Mouse (Mus musculus) skeletal muscle tissue, adult 2 months (tissue): ENCODE measurements around the gene Pou3f3.

ENCODE experiments used
- DNase-seq: peaks from one replicate; pipeline ENCODE4 v3.0.0-alpha.2; 2012; ENCODE audit warnings: low read depth, low spot score

Gene Pou3f3

GRCm38 (mm10) chr1:42695578-42695915 is at the start of gene Pou3f3:
Gene Pou3f3 (plus strand): TSS chr1:42695768.
- no peak for DNase-seq

- no peak for DNase-seq
These were observed 47.1 kb upstream of the Pou3f3 start for GRCm38 (mm10) chr1:42648366-42648935.

DNA sequence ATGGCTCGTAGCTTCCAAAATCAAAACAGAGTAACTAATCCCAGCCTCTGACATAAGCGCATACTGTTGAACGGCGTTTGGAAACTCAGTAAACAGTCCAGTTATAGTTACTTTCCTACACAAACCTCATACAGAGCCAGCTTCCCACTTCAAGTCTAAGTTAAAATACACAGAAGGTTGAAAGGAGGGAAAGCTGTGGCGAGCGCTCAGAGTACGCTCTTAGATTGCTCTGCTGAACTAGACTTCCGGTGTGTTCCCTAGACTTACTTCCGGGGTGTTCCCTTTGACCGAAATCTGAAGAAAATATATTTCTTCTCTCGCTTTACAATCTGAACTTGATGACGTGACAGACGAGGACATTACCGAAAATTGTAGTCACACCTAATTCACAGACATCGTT is 44.1 kb upstream of the Pou3f3 start:
- no peak for DNase-seq

DNA sequence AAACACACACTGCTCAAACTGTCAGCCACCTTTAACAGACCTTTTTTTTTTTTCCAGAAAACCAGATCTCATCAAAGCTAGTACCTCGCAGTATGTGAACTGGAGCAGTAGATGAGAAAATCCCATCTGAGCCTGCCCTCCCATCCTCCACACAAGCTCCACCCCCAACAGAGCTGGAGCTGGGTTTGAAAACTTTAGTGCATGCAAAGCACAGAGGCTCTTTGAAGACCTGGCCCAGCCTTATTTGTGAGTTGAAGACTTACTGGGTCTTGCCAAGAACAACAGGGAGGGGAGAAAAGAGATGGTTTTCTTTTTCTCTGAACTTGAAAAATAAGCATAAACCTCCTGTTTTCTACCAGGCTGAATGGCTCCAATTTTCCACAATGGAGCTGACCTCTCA is 28.0 kb upstream of the Pou3f3 start:
- DNase-seq, result no peak

DNA sequence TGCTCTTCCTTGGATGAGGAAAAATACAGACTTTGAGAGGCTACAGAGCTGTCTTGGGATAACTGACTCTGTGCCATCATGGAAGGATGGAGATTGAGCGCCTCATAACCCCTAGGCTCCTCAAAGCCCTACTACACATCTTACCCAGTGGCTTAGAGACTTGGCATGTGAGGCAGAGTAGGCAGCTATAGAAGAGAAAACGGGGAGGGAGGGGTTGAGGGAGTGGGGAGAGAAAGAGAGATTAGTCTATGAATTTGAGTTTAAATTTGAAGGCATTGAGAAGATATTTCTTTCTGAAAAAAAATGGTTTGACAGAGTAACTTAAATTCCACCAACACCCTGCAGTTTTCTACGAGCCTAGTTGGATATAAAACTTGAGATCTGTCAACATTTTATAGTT is 14.9 kb upstream of the Pou3f3 start:
- DNase-seq, result no peak

DNA sequence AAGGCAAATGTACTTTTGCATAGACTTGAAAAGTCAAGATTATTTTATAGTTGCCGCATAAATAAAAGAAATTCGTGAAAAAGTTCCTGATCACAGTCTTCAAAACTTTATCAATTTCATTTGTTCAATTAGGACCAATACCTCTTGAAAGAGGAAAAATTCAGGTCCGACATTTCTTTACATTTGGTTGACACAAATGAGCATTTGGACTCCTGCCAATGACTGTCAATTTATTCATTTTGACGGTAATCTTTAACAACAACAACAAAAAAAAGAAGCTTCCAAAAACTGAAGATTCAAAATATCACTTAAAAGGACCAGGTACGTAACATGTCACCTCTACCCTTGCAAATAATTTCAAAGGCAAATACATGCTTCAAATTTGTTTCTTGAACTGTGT is 13.8 kb upstream of the Pou3f3 start:
- DNase-seq, result no peak

GRCm38 (mm10) chr1:42683861-42684260 is 11.7 kb upstream of the Pou3f3 start:
- DNase-seq, result no peak

DNA sequence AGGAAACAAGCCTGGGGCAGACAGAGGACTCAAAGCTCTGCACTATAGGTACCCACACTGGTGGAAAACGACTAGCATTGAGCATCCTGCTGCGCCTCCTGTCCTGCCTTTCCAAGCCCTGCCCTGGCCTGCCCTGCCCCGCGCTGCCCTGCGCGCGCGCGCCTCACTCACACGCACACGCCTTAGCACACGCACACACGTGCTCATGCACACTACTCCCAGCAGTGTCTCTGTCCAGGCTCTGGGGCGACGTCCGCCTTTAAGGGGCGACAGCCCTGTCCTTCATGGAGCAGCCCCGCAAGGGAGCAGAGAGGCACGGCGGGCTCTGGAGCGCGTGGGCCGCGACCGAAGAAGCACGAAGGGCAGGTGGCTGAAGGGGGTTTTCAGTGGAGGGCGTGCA is 11.2 kb upstream of the Pou3f3 start:
- DNase-seq, result no peak

GRCm38 (mm10) chr1:42684783-42685182 is 10.8 kb upstream of the Pou3f3 start:
- no peak for DNase-seq

- no peak for DNase-seq
These were observed 10.1 kb upstream of the Pou3f3 start for GRCm38 (mm10) chr1:42685321-42685960.

GRCm38 (mm10) chr1:42686194-42687131 is 9.1 kb upstream of the Pou3f3 start:
- DNase-seq, result no peak

- DNase-seq, result no peak
These were observed 8.3 kb upstream of the Pou3f3 start for GRCm38 (mm10) chr1:42687271-42687670.

DNA sequence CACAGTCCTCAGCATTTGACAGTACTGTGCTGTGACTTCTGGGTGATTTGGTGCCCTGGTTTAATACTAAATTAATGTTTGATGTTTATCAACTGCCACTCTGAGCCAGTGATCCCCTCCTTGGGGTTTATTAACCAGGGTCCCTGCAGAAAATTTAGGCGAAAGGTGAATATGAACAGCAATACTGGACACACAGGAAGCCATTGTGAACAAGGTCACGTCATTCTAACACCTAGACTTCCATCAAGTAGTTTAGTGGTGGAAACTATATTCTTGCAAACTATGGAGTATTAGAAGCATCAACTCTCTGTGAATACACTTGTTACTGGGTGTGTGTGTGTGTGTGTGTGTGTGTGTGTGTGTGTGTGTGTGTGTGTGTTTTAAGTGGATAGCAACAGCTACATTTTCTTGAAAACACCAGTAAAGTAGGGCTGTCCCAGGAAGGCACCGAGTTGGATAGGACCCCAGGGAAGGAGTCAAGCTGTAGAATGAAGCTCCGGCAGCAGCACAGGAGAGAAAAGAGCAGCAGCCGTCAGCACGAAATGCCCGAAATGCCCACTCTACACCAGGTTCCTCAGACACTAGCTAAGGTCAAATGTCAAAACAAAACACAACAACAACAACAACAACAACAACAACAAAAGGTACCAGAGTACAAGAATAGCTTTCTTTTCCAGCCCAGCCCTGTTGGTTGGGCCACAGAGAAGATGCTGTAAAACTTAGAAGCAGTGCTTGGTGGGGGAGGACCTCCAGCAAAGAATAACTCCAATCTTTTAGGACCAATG is 7.6 kb upstream of the Pou3f3 start:
- DNase-seq, result no peak

GRCm38 (mm10) chr1:42688541-42689125 is 6.9 kb upstream of the Pou3f3 start:
- no peak for DNase-seq

GRCm38 (mm10) chr1:42690024-42690575 is 5.5 kb upstream of the Pou3f3 start:
- no peak for DNase-seq

DNA sequence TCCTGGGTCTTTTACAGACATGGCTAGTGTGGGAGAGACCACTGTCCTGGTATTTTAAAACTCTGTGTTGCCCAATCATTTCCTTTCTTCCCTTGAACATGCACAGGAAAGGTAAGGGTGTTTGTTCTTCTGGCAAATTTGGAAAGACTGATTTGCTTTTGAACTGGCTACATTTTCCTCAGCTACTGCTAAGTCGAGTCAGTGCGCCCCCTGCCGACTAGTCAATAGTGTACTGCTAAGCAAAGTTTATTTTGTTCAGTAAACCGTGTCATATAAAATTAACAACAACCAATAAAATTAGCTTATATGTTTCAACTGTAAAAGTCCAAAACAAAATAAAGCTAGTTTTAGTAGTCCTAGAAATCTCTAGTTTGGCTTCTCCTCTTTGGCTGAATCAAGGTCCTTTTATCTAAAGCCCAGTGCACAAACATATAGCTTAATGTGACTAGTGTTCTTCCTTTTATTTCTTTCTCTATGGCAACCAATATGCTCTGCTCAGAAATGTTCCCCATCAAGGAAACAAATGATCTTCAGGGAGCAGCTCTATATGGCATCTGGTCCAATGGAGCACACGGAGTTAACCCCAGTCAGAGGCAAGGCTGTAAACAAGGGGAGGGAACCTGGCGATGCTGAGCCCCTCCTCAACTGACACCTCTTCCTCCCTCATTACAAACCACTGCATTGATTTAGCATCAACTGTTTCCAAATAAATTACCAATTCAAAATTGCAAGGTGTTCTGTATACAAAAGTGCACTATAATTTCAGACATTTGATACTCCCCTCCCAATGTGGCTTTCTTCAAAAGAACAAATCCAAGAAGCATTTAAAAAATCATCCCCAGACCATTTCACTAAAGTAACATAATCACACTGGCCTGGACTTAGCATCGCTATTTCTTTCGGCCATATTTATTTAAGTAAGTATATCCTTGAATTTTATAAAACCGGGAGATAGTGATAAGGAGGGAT is 4.1 kb upstream of the Pou3f3 start:
- DNase-seq, result no peak

DNA sequence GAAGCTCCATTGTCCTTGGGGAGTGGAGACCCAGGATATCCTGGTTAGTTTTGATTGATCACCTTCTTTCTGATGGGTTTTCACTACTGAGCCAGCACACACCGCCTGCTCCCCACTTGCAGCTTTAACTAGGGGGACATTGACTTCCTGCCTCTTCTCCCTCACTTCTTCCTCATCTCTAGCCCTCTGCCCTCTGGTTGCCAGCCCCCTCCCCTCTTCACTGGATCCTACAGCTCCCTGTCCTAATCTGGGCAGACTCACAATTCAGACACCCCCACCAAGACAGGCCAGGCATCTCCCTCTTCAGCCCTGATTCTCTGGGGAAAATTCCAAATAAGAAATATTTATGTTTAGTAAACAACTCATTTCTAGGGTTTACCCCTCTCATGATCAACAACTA is 3.3 kb upstream of the Pou3f3 start:
- no peak for DNase-seq

DNA sequence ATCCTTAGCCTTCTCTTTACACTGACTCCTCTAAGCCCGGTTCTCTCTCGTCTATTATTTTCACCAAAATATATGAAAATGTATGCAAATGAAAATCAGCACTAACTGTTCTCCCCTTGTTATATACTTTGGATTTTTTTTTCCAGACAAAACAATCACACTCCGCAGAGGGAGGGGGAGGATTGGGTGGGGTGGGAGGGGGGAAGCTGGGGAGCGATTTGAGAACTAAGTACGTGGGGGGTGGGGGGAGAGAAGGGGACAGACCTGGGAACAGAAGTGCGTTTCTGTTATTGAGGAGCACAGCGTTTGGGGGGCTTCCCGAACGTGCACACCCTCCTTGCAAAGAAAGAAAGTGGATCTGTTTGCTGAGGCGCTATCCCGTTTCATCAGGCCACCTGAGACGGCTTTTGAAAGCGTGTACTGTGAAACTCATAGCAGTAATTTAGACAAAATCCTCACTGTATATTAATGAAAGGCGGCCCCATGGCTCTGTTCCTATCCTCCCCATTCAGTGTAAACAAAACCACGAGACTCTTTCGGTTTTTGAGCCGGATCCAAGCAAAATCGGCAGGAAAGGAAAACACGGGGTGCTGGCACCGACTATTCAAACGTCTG is 2.4 kb upstream of the Pou3f3 start:
- DNase-seq, result no peak

DNA sequence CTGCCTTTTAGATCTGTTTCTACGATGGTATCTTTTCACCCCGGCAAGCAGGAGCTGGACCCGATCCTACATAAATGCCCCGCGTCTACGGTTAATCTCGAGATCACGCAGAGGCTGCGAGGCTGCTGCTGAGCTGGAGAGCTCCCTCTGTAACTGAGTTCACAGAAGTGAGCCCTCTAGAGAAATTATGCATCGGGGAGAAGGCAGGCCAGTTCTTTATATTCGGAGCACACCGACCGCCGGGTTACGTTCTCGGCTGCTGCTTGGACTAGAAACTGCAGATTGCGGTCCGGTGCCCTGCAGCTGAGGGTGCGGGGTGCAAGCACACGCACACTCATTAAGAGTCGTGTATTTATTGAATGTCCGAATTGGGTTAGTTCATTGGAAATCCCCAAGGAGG is 1.7 kb upstream of the Pou3f3 start:
- no peak for DNase-seq

GRCm38 (mm10) chr1:42694290-42694664 is 1.3 kb upstream of the Pou3f3 start:
- no peak for DNase-seq
